Mouse (Mus musculus) adrenal gland, adult 8-10 months (tissue): Measurements from ENCODE around the gene Rreb1. TPM values are rescaled to one million over a fixed set of nuclear protein-coding genes. Genes with fewer than 3 reads are reported as not detected.

Source experiments
- DNase-seq: peaks from one replicate; pipeline ENCODE4 v3.0.0; 2022
- total RNA-seq, 4 experiments: library from RNA; stranded (reverse); gene quantifications; 2 replicates each; pipeline ENCODE4 v1.2.4; 2022

The Rreb1 gene
- total RNA-seq, 4 experiments from 2014 or later: 53.1 to 74.5 (median 62.9) TPM

DNA sequence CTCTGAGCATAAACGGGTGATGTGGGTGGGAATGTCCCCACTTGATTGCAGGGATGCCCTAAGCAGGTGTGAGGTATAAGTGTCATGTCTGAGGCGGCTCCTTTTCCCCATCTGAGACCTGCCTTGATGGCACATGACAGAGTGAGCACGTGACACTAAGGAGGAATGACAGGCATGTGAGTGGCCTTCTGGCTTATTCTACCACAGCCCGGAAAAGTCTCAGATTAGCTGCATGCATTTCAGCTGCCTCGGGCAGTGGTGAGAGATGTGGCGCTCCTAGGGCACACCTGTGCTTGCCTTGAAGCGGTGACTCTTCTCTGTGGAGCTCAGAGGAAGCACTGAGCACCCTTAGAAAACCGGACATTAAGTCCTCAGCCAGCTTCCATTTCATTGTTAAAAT lies 167.2 kb downstream of the Rreb1 start:
- no peak for DNase-seq

DNA sequence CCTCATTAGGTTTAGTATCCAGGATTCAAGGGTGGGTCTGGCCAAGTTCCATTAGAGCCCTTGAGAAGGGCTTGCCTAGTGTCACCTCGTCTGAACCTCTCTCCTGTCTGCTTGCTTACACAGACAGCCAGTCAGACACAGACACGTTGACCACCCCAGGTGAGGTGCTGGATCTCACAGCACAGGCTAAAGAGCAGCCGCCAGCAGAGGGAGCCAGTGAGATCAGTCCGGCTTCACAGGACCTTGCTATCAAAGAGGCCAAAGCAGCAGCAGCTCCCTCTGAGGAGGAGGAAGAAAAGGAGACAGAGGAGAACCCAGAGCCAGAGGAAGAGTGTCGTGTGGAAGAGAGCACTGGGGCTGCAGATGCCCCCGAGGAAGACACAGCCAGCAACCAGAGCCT lies 168.5 kb downstream of the Rreb1 start:
- no peak for DNase-seq

DNA sequence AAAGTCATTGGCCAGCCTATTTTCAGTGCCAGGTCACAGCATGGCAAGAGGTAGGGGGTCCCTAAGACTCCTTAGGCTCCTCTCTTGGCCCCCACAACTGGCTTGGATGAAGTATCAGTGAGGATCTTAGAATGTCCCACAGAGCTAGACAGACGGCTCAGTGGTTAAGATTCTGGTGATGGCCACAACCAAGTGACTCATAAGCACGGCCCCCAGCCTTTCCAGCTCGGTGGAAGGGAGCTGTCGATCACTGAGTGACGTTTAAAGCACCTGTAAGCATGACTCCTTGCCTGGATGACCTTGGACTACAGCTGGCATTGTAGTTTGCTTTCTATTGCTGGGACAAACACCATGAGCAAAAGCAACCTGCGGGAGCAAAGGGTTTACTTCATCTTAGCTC lies 174.8 kb downstream of the Rreb1 start:
- no peak for DNase-seq

DNA sequence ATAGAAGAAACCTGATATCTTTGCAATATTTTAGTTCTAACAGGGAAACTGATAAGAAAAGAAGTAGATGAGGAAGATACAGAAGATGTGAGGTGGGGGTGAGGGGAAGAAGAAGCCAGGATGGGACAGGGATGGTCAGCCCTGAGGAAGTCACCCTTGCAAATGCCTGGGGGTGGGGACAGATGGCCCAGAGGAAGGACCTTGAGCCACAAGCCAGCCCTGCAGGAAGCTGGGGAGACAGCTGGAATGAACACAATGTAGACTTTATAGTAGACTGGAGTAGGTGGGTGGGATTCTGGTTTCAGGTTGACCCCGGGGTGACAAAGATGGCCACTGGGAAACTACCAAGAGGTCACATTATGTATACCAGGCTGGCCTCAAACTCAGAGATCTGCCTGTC lies 176.1 kb downstream of the Rreb1 start:
- DNase-seq: no peak

DNA sequence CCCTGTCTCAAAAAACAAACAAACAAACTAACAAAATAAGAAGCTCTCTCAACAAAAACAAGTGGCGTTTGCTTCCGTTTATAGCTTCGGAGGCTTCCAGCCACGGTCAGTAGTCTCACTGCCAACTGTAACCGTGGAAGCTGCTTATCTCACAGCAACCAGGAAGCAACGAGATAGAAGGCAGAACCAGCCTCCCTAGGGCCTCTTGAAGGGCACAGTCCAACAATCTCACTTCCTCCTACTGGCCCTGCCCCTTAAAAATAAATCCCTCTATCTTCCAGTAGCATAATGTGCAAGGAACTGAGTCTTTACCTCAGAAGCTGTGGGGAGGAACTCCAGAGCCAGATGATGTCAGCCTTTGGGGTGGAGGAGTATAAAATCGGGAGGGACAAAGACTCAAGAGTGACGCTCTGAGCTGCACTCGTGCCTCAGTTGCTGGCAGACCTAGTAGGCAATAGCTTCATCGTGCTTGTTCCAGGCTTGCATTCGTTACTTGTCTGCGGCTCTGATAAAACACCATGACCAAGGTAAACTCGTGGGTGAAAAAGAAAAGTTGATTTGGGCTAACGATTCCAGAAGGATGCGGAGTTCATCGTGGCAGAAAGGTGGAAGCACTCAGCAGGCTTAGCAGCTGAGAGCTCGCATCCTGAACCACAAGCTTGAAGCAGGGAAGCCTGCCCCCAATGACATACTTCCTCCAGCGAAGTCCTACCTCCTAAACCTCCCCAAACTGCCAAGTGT lies 180.5 kb downstream of the Rreb1 start:
- DNase-seq: no peak

DNA sequence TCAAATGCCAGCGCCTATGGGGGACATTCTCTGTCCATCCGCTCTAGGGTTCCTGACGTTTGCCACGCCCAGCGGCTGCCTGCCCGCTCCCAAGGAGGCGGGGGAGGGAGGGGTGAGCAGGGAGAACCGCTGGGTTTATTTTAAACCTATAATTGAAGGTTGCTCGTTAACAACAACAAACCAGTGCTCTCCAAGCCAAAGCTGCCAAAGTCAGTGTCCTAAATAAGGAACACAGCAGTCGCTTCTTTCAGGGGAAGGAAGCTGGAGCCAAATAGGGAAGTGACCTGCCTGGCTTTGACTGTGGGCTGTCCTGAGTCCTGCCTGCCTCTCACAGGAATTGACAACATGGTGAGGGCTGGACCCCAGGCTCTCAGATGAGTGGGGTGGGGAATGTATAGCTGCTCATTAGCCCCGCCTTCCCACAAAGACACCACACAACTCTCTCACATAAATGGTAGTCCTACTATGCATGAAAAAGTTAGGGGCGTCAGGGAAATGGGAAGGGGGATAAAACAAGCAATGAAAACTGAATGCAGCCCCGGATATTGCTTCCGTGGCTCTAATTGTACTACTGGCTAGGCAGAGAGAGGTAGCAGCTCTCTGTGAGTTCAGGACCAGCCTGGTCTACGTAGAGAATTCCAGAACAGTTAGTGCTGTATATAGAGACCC lies 181.2 kb downstream of the Rreb1 start:
- no peak for DNase-seq

DNA sequence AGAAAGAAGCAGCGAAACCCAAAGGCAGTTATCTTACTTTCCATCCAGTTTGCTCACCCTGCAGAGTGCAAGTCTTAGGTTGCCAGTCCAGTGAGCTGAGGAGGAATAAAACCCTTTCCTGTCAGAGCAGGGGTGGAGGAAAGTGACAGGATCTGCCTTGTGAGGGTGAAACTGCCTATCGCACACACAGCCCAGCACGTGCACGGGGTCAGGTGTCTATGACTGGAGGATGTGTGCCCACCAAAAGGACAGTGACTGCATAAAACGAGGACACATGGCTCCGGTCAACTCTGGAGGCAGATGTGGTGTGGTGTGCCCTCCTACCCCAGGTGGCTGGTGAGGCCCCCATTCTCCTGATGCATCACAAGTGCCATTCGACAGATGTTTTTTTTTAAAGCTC lies 181.7 kb downstream of the Rreb1 start:
- DNase-seq: no peak

DNA sequence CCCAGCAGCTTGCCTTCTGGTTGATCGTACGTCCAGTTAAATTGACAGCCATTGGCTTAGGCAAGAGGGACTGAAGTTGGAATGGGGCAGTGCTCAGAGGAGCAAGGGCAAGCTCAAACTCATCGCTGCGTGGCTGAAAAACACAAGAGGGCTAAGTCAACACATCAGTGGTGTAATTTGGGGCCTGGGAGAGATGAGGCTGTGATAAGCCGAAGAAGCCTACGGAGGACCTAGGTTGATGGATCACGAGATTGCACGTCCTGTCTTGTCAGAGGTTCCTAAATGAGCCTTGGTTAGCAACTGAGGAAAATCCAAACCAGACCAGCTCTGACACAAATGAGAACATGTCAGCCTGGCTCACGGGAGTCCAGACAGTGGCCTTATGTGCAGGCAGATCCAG lies 184.3 kb downstream of the Rreb1 start:
- no peak for DNase-seq

DNA sequence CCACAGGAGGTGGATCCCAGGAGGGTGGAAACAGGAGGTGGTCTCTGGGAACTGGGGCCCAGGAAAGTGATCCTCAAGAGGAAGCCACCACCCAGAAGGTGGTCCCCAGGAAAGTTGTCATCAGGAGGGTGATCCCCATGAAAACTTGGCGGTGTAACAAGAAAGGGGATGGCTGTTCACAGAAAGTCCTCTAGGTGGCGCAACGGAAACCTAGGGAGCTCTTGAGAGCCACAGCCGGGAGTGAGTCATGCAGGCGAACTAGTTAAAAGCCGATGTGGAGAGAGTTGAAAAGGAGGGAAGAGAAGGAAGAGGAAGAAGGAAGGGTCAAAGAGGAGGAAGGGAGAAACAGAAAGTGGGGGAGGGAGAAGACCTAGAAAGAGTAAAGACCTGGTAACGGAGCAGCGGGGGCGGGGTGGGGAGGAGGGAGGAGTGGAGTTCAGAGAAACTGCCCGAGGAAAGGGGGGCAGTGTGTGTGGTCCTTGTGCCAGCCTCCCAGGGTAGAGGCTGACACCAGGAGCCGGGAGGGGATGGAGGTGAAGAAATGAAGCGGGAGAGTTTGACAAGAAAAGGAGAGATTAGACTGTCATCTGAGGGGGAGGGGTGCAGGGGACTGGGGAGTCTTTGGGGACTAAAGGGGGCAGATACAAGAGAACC lies 185.3 kb downstream of the Rreb1 start:
- DNase-seq: peak; percentile 75

DNA sequence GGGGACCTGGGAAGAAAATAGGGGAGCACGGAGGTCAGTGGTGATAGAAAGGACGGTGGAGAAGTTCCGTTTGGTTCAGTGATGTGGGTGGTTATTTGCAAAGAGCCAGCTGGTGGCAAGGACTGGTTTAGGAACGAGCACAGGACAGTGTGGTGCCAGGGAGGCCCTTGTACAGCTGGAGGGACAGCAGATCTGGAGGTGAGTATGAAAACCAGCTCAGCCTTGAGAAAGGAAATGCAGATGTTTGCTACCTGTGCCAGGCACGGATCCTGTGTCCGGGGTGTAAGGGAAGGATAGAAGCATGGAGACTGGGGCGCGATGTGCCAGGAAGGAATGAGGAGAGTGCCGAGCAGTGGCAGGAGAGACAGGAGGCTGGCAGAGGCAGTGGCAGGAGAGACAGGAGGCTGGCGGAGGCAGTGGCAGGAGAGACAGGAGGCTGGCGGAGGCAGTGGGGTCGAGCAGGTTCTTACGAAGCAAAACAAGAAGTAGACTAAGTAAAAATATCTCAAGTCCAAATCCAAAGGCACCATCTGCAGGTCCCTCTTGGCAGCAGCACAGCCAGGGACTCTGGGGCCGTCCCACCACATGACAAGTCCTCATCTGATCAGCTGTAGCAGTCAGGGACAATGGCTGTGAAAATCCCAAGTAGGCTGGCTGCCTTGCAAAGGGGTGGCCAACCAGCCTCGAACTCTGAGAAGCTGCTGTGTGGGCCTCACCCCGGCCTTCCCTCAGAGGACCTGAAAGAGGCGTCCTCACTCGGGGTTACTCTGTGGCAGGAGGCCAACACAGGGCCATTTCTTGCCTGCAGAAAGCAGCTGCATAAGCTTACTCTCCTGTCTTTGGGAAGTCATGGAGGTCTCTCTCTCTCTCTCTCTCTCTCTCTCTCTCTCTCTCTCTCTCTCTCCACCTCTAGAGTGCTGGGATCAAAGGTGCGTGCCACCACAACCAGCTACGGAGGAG lies 186.2 kb downstream of the Rreb1 start:
- DNase-seq: no peak

DNA sequence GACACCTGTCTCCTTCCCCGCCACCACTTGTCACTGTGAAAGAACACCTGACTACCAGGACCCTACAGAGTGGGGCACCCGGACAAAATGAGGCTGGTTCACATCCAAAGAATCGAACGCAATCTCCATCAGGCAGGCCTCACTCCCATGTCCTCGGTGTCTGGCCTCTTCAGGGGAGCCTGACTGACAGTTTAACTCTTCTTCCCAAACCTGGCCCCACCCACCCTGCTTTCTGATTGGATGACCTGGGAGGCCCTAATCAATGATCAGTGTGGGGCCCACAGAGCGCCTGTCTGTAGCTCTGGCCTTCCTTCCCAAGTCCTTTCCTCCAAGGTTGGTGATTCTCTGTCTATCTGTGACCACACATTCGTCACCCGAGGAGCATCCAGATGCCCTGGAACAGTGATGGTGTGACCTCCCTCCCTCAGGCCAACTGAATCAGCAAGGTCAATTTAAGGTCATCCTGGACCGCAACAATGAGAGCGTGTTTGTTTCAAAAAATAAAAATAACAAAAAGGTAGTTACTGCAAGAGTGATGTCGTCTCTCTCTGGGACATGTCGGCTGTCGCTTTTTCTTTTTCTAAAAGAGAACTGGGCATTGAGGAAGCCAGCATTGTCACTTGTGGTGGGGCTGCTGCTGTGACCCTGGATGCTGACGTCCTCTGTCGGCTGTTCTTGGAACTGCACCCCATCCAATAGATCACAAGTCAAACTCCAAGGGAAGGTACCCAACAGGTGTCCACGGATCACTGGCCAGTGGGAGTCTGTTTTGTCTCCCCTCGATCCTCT lies 187.1 kb downstream of the Rreb1 start:
- DNase-seq: no peak

DNA sequence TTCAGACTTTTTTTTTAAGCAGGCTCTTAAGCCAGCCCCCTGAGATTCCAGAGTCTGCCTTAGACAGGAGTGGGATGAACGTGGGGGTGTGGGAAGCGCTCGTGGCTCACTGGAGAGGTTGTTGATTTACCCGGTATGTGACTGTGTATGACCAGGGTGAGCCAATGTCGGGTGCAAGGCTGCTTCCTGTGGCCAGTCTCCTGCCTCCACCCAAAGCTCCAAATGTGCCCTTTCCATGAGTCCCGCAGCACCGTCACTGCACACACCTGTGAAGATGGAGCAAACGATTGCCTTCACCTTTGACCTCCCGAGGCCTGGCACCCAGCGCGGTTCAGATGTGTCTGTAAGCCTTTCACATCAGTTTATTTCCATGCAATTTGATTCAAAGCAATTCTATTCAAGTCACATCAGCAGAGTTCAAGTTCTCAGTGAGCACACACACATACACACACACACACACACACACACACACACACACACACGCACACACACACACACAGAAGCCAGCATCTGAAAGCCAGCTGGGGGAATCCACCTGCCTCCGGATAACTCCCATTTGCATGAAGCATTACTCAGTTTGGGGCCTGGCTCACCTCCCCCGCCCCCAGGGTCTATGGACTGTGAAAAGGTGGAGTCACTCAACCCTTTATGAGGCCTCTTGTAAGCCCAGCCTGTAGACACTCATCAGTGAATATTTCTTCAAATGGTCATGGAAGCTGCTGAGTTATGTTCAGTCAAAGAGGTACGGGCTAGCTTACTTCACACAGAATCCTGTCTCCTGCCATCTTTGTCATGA lies 188.3 kb downstream of the Rreb1 start:
- DNase-seq: no peak

DNA sequence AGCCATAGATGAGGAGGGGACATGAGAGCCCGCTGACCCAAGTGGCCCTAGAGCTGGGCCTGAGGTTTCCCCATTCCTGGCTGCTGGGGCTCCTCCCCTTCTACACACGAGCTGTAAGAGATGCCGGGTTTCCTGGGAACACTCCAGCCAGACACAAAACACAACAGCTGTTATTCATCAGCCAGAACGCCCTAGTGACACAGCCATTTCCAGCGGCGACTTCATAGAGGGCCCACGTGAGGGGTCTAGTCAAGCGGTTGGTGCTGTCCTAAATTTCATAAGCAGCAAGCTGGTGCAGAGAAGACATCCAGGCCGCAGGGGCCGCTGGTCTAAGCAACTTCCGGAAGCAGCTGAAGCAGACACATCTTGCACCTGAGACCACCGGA lies 188.8 kb downstream of the Rreb1 start:
- DNase-seq: no peak

DNA sequence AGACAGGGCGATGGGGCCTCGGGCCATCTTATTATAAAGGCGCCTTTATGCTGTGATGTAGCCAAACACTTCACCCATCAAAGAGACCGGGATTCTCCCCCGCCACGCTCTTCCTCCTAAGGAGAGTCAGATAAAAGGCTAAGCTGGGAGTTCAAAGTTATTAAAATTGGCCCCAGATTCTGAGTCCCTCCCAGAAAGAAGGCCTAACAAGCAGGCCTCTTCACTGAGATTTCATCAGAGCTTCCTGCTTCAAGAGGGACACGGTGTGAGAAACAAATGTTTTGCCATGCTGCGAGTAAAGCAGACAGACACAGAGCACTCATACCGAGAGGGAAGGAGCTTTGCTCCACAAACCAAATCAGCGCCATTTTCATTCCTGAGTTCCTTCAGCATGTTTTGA lies 189.4 kb downstream of the Rreb1 start:
- no peak for DNase-seq

DNA sequence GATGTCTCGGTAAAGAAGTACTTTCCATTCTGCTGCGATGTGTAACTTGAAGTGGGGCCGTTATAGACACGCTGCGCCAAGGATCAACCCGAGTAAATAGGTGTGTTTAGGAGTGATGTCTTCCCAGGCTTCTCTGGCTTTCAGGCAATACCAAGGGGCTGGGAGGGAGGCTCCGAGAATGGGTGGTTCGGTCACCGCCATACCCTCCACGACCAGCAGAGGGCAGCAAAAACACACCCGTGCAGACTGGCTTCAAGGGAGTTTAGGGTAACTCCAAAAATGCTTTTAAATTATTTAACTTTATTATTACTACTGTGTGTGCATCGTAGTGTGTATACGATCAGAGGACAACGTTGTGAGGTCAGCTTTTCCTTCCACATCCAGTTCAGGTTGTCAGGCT lies 191.1 kb downstream of the Rreb1 start:
- DNase-seq: peak; percentile 66

DNA sequence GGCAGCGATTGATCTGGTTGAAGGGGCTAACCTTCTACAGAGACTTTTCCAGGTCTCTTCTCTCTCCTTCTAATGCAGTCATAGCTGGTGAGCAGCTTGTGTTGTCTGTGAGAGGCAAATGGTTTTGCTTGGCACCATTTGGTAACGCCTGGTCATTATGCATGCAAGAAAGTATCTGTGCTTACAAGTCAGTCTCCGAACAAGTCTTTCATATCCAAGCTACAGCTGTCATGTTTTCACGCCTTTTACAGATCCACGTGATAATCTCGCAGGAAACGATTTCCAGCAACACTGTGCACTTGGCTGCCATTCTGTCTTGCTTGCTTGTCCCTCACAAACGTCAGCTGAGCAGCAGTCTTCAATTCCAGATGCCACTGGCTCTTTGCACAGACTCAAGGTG lies 191.8 kb downstream of the Rreb1 start:
- no peak for DNase-seq

DNA sequence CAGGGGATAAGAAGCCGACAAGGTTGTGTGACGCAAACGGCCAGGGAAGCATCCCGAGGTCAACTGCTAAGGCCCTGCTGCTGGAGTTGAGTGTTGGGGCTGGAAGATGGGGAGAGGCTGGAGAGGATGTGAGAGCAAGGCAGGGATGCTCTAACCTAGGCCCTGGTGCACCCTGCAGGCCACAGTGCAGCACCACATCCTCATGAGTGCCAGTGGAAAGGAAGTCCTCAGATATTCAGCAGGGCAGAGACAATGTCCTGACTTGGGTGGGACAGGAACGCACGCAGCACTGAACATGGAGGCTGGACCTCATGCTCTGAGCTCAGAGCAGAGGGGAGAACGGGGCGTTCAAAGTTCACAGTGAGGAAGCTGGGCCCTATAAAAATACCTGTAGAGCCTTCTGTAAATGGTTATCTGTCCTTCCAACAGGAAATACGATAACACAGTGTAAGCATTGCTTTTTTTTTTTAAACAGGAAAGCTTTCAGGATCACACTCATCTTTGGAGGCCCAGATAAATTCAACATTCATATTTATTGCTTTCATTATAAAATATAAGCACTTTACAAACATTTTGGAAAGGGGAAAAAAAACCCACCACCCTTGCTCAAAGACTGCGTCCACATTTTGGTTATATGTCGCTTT lies 192.8 kb downstream of the Rreb1 start:
- DNase-seq: no peak

DNA sequence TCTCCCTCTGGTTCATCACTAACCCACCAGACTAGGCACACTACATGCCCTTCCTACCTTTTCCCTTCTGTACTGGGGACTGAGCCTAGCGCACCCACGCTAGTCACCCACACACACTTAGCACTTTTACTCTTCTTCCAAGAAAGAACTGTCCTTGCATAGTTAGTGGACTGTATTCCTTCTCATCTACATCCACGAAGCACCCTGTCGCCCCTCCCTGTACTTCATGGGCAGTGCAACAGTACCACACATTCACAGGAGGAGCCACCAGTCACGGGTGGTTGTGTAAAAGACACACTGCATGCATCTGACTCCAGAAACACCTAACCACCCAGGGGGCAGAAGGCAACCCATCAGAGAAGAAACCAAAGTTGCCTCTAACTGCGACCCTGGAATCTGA lies 195.8 kb downstream of the Rreb1 start:
- DNase-seq: no peak

DNA sequence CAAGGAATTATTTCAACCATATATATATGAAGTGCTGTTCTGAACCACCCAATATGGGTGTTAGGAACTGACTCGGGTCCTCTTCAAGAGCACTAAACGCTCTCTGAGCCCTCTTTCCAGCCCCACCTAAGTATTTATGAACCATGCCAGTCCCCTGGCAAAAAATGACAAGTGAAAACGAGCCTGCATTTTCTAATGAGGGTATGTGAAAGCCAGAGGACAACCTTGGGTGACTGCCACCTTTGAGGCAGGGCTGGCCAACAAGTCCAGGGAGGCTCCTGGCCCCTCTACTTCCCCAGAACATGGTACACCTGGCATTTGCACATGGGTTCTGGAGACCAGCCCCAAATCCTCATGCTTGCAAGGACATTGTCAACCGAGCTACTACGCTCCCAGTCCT lies 196.5 kb downstream of the Rreb1 start:
- no peak for DNase-seq

DNA sequence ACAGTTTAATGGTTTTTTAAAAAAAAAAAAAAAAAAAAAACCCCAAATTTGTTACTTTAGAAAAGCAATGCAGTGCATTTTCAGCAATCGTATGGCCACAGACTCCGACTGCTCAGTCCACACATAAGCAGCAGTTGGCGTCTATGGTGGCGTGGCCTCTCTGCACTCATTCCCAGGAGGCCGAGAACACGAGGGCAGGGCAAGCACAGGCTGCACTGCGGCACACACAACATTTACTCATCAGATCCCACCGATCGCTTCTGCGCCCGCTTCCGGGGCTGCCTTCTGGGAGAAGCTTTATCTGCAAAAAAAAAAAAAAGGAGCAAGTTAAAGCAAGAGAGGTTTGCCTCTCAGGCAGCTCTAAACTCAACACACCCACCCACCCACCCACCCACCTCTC lies 201.3 kb downstream of the Rreb1 start:
- no peak for DNase-seq

DNA sequence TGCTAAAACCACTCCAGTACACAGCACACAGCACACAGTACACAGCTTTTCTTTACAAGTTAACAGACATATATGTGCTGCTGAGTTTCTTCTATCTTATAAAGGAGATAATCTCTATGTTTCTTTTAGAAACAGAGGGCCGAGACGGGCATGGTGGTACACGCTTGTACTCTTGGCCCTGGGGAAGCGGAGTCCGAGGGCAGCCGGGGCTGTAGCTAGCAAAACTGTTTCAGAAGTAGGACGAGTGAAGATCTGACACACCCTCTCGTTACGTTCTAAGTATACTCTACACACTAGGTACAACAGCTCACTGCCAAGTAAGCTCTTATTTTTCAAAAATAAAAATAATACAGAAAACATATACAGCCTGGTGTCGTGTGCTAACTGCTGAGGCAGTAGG lies 202.1 kb downstream of the Rreb1 start:
- no peak for DNase-seq
